In the genomic region with DNA sequence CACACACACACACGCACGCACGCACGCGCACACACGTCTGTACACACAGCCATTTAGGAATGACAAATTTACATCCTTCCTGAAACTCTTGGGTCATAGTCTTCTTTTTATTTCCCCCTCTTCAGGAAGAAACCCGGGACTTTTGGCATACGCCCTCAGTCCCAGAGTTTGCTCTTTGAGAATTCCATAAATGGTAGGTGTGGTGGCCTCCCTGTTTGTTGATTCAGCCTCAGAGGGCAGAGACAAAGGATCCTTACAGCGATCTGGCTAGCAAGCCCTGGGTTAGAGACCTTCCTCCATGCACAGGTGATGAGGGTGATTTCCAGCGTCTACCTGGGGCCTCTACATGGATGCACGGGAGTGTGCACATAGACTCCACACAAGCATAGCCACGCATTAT, we compare ENCODE assay signal across 1 mouse cellular context.
TF ChIP-seq lines count a peak whose summit lies in the region.

No protein-coding gene starts in this region.

TF ChIP-seq in CH12.LX, 34 proteins besides CTCF, POLR2A, EP300 and RAD21 (continued from another document):
- TF ChIP-seq SMC3 (IDR thresholded peaks at IDR 0.05; ENCODE audit: low read depth, low read length) = no peak
